Mouse (Mus musculus) testis, adult 2 months (tissue): Measurements from ENCODE around the gene Gfod1.

ENCODE experiments used
- CTCF ChIP-seq: fragments of 200-500 bp; IDR thresholded peaks from 2 replicates; pipeline ENCODE4 v1.5.1; 2012; ENCODE audit warnings: low read depth, mild to moderate bottlenecking, inconsistent platforms, low read length, moderate library complexity; ENCODE audit not compliant: control insufficient read depth, insufficient read depth, insufficient replicate concordance
- POLR2A ChIP-seq: fragments of 200-500 bp; IDR thresholded peaks from 2 replicates; pipeline ENCODE4 v1.6.1; 2012; ENCODE audit warnings: low read depth, mild to moderate bottlenecking, inconsistent platforms, low read length, moderate library complexity; ENCODE audit not compliant: control insufficient read depth

- TF ChIP-seq CTCF (no peak), POLR2A (no peak)
These were observed 144.5 kb downstream of the Gfod1 start for GRCm38 (mm10) chr13:43159429-43159828.
